Mouse (Mus musculus) midbrain, embryonic 14.5 days (tissue): ENCODE measurements around the gene Crtc2. TPM values are rescaled to one million over a fixed set of nuclear protein-coding genes. Genes with fewer than 3 reads are reported as not detected.

Experiments used
- ATAC-seq: fragments of 200-750 bp; cut with Nextera tagmentation; 2 replicates; pipeline ENCODE4 v1.8.0; 2017; ENCODE audit warnings: moderate number of reproducible peaks, moderate library complexity; ENCODE audit not compliant: low FRiP score, low TSS enrichment
- DNase-seq: peaks from one replicate; pipeline ENCODE4 v3.0.0-alpha.2; 2015
- H3K27ac ChIP-seq: fragments of 300-500 bp; sonication (generic); replicated peaks from 2 replicates; pipeline ENCODE4 v1.5.1; 2014; ENCODE audit warnings: mild to moderate bottlenecking, low read depth, low read length, moderate library complexity
- H3K27me3 ChIP-seq: fragments of 300-500 bp; sonication (generic); 2 replicates; pipeline ENCODE4 v1.6.1; 2014; ENCODE audit warnings: low read length, control low read depth, mixed read lengths; ENCODE audit not compliant: control insufficient read depth, insufficient read depth
- H3K36me3 ChIP-seq: fragments of 300-500 bp; sonication (generic); 2 replicates; pipeline ENCODE4 v1.6.1; 2014; ENCODE audit warnings: low read length, control low read depth; ENCODE audit not compliant: control insufficient read depth, insufficient read depth
- H3K4me1 ChIP-seq: fragments of 300-500 bp; sonication (generic); 2 replicates; pipeline ENCODE4 v1.6.1; 2014; ENCODE audit warnings: mild to moderate bottlenecking, antibody characterized with exemption, low read length, control low read depth; ENCODE audit not compliant: control insufficient read depth, insufficient read depth
- H3K4me2 ChIP-seq: fragments of 300-500 bp; sonication (generic); 2 replicates; pipeline ENCODE4 v1.6.1; 2014; ENCODE audit warnings: mild to moderate bottlenecking, low read length, moderate library complexity
- H3K4me3 ChIP-seq: fragments of 300-500 bp; sonication (generic); replicated peaks from 2 replicates; pipeline ENCODE4 v1.5.1; 2014; ENCODE audit warnings: low read depth, low read length
- H3K9ac ChIP-seq: fragments of 300-500 bp; sonication (generic); replicated peaks from 2 replicates; pipeline ENCODE4 v1.6.1; 2014; ENCODE audit warnings: mild to moderate bottlenecking, low read length, moderate library complexity
- H3K9me3 ChIP-seq: fragments of 300-500 bp; sonication (generic); 2 replicates; pipeline ENCODE4 v1.6.1; 2016; ENCODE audit warnings: low read length, control low read depth, mixed read lengths; ENCODE audit not compliant: control insufficient read depth
- WGBS: fragments of 180-500 bp; shearing (Covaris S2); extraction: QIAGEN DNeasy Blood & Tissue Kit; methylation state at CpG from one replicate; pipeline ENCODE4 v1.1.7; 2014; 5-methylcytosine and 5-hydroxymethylcytosine counted together
- polyA plus RNA-seq: library from polyadenylated mRNA; unstranded; fragments of >200 nt; fragmentation: Nextera tagmentation; extraction: Ambion mirVana; gene quantifications from 2 replicates; pipeline ENCODE4 v1.2.1, GENCODE M21; 2014

Gene Crtc2
- polyA plus RNA-seq, 1 experiment from 2014 or later = 11.4 TPM

- Histone ChIP-seq H3K4me2 (peak overlapping the region; percentile 88), H3K9me3 (no peaks in the 10 kb centered on the region), H3K4me3 (peak overlapping the region; percentile 85), H3K4me1 (peaks cover 9% of the 10 kb centered on the region), H3K9ac (peak overlapping the region; percentile 80; the same call in 1 of the 2 replicates), H3K27ac (peak overlapping the region; percentile 86), H3K36me3 (peaks cover 19% of the 10 kb centered on the region), H3K27me3 (no peaks in the 10 kb centered on the region)
- no peak for DNase-seq
- no peak for ATAC-seq
- 16% methylated on average over 8 of the region's 8 CpGs for WGBS
These were observed 22.9 kb upstream of the Crtc2 start for GRCm38 (mm10) chr3:90231075-90231474.

- H3K4me3 ChIP-seq = peak within 1 kb of the TSS; percentile 85
- peak within 1 kb of the TSS; percentile 88 for H3K4me2 ChIP-seq
- WGBS = under 1% methylated on average over 61 of the region's 61 CpGs
- DNase-seq (peak; percentile 97), ATAC-seq (peak; percentile 98)
- peaks cover 26% of the 10 kb centered on the region for H3K36me3 ChIP-seq
- H3K9me3 ChIP-seq = no peaks in the 10 kb centered on the region
- no peaks in the 10 kb centered on the region for H3K27me3 ChIP-seq
- peak within 1 kb of the TSS; percentile 86 for H3K27ac ChIP-seq
- peaks cover 9% of the 10 kb centered on the region for H3K4me1 ChIP-seq
- peak within 1 kb of the TSS; percentile 80 for H3K9ac ChIP-seq
These were observed 22.2 kb upstream of the Crtc2 start, which contains the start of gene Jtb for GRCm38 (mm10) chr3:90231507-90232333. TSS of gene Jtb (plus strand) at chr3:90231597.

GRCm38 (mm10) chr3:90241251-90241650 is 12.7 kb upstream of the Crtc2 start:
- Histone ChIP-seq H3K4me1 (peaks cover 12% of the 10 kb centered on the region; the same call in 1 of the 2 replicates), H3K9ac (no peak overlapping the region), H3K9me3 (no peaks in the 10 kb centered on the region), H3K36me3 (peaks cover 7% of the 10 kb centered on the region), H3K4me2 (no peak overlapping the region), H3K27ac (no peak overlapping the region), H3K27me3 (no peaks in the 10 kb centered on the region), H3K4me3 (no peak overlapping the region)
- WGBS = 82% methylated on average over 2 of the region's 2 CpGs
- DNase-seq (no peak), ATAC-seq (no peak)

- H3K4me2 ChIP-seq = no peak overlapping the region
- H3K9me3 ChIP-seq = no peaks in the 10 kb centered on the region
- ATAC-seq (no peak), DNase-seq (no peak)
- peaks cover 2% of the 10 kb centered on the region for H3K36me3 ChIP-seq
- H3K9ac ChIP-seq = no peak overlapping the region
- H3K27me3 ChIP-seq = no peaks in the 10 kb centered on the region
- WGBS = 85% methylated on average over 10 of the region's 10 CpGs
- no peak overlapping the region for H3K4me3 ChIP-seq
- peaks cover 12% of the 10 kb centered on the region; the same call in 1 of the 2 replicates for H3K4me1 ChIP-seq
- H3K27ac ChIP-seq = no peak overlapping the region
These were observed 12.1 kb upstream of the Crtc2 start for GRCm38 (mm10) chr3:90241669-90242358.

GRCm38 (mm10) chr3:90242984-90243775 is 10.8 kb upstream of the Crtc2 start, which contains the start of gene Creb3l4:
TSS of gene Creb3l4 (minus strand) at chr3:90243512.
- ATAC-seq (peak; percentile 46; the same call in 1 of the 2 replicates), DNase-seq (peak; percentile 81)
- Histone ChIP-seq H3K27me3 (no peaks in the 10 kb centered on the region), H3K9me3 (no peaks in the 10 kb centered on the region), H3K4me2 (peak within 1 kb of the TSS; percentile 63), H3K9ac (0 out of 2 replicates have a peak within 1 kb of the TSS, but pooled peaks have one; percentile 10), H3K36me3 (no peaks in the 10 kb centered on the region), H3K27ac (peak within 1 kb of the TSS; percentile 32), H3K4me1 (peaks cover 12% of the 10 kb centered on the region; the same call in 1 of the 2 replicates), H3K4me3 (peak within 1 kb of the TSS; percentile 29)
- WGBS = 2% methylated on average over 19 of the region's 19 CpGs

GRCm38 (mm10) chr3:90245406-90245805 is 8.6 kb upstream of the Crtc2 start:
- Histone ChIP-seq H3K27me3 (no peaks in the 10 kb centered on the region), H3K4me3 (no peak overlapping the region), H3K9me3 (no peaks in the 10 kb centered on the region), H3K9ac (no peak overlapping the region), H3K4me1 (peaks cover 21% of the 10 kb centered on the region), H3K36me3 (no peaks in the 10 kb centered on the region), H3K4me2 (no peak overlapping the region), H3K27ac (no peak overlapping the region)
- ATAC-seq (no peak), DNase-seq (no peak)
- WGBS = 76% methylated on average over 2 of the region's 2 CpGs

- under 1% methylated on average over 3 of the region's 3 CpGs for WGBS
- H3K36me3 ChIP-seq = peaks cover 10% of the 10 kb centered on the region; the same call in 1 of the 2 replicates
- ATAC-seq = no peak
- H3K4me2 ChIP-seq = peak overlapping the region; percentile 83
- no peaks in the 10 kb centered on the region for H3K9me3 ChIP-seq
- DNase-seq = no peak
- H3K4me3 ChIP-seq = peak overlapping the region; percentile 63
- H3K27ac ChIP-seq = peak overlapping the region; percentile 68
- no peaks in the 10 kb centered on the region for H3K27me3 ChIP-seq
- peaks cover 20% of the 10 kb centered on the region for H3K4me1 ChIP-seq
- peak overlapping the region; percentile 75; the same call in 1 of the 2 replicates for H3K9ac ChIP-seq
These were observed 6.4 kb upstream of the Crtc2 start for GRCm38 (mm10) chr3:90247630-90247959.
